Mouse (Mus musculus) MEL (cell line): ENCODE results near the gene Selenow.

ENCODE experiments used
- CTCF ChIP-seq, 3 experiments: IDR thresholded peaks in 2 of 3; conservative IDR thresholded peaks in 1 of 3; 2 replicates each; pipeline ENCODE4 v1.5.1; 2011 to 2012; ENCODE audit warnings: low read length in 3 of 3, low read depth in 2 of 3, mild to moderate bottlenecking in 2 of 3, improper control_type of control experiment in 1 of 3, inconsistent platforms in 1 of 3, mixed read lengths in 1 of 3, moderate library complexity in 1 of 3; ENCODE audit not compliant: control insufficient read depth in 1 of 3, insufficient read depth in 1 of 3, poor library complexity in 1 of 3, severe bottlenecking in 1 of 3
- E2F4 ChIP-seq: IDR thresholded peaks from 2 replicates; pipeline ENCODE4 v1.6.1; 2011; ENCODE audit warnings: low read depth, low read length, improper control_type of control experiment, borderline replicate concordance
- ETS1 ChIP-seq: IDR thresholded peaks from 2 replicates; pipeline ENCODE4 v1.6.1; 2012; ENCODE audit warnings: low read depth, mild to moderate bottlenecking, inconsistent platforms, low read length, improper control_type of control experiment, moderate library complexity
- GATA1 ChIP-seq: IDR thresholded peaks from 2 replicates; pipeline ENCODE4 v1.6.1; 2011; ENCODE audit warnings: low read depth, low read length, improper control_type of control experiment
- HCFC1 ChIP-seq: IDR thresholded peaks from 2 replicates; pipeline ENCODE4 v1.6.1; 2012; ENCODE audit warnings: low read depth, mild to moderate bottlenecking, inconsistent platforms, low read length, improper control_type of control experiment, moderate library complexity
- MEF2A ChIP-seq: IDR thresholded peaks from 2 replicates; pipeline ENCODE4 v1.6.1; 2014; ENCODE audit warnings: low read depth, mild to moderate bottlenecking, inconsistent platforms, low read length, improper control_type of control experiment; ENCODE audit not compliant: poor library complexity, insufficient replicate concordance, severe bottlenecking; ENCODE audit errors: extremely low read depth
- POLR2A ChIP-seq, 2 experiments: IDR thresholded peaks; 2 replicates each; pipeline ENCODE4 v1.6.1; 2011 to 2012; ENCODE audit warnings: low read length in 2 of 2, mild to moderate bottlenecking in 2 of 2, control low read depth in 1 of 2, improper control_type of control experiment in 1 of 2, low read depth in 1 of 2, moderate library complexity in 1 of 2; ENCODE audit not compliant: control insufficient read depth in 1 of 2, insufficient read depth in 1 of 2, poor library complexity in 1 of 2
- POLR2AphosphoS2 ChIP-seq: IDR thresholded peaks from 2 replicates; pipeline ENCODE4 v1.6.1; 2011; ENCODE audit warnings: low read length, improper control_type of control experiment
- USF2 ChIP-seq, 2 experiments: IDR thresholded peaks; 2 replicates each; pipeline ENCODE4 v1.6.1; 2011 to 2012; ENCODE audit warnings: improper control_type of control experiment in 2 of 2, low read length in 2 of 2, borderline replicate concordance in 1 of 2, inconsistent platforms in 1 of 2, low read depth in 1 of 2, mild to moderate bottlenecking in 1 of 2; ENCODE audit not compliant: insufficient read depth in 1 of 2

DNA sequence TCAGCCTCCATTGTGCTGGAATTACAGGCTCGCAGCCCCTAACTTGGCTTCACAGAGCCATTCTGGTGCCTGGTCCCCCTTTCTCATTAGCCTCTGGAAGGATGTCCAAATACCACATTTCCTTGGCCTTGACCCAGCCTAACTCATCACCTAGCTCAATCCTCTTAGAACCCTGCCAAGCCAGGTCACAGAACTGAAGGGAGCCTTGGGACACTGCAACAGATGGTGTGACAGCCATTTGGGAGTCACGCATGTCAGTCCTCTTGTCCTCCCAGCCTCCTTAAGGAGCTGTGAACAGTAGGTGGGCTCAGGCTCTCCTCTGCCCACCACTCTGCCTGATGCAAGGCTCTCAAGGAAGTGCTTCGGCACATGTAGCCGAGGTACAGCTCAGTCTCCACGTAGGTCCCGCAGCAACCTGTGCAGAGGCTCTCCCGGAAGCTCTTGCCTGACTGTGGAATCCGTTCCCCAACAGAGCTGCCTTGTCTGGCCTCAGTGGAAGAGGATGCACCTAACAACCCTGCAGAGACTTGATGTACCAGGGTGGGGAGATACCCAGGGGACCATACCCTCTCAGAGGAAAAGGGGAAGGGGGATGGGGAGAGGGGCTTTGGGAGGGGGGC lies 14.1 kb downstream of the Selenow start:
- TF ChIP-seq CTCF (IDR thresholded peaks at IDR 0.05 in 2 of 3, conservative IDR thresholded peaks at IDR 0.05 in 1 of 3; ENCODE audit: control insufficient read depth in 1 of 3, insufficient read depth in 1 of 3, low read depth in 2 of 3, low read length in 3 of 3, poor library complexity in 1 of 3, severe bottlenecking in 1 of 3) (no peak), POLR2A (IDR thresholded peaks at IDR 0.05; ENCODE audit: control insufficient read depth in 1 of 2, insufficient read depth in 1 of 2, low read depth in 1 of 2, low read length in 2 of 2, poor library complexity in 1 of 2) (no peak), GATA1 (no peak), MEF2A (no peak), POLR2AphosphoS2 (no peak), E2F4 (no peak), ETS1 (no peak), USF2 (IDR thresholded peaks at IDR 0.05; ENCODE audit: borderline replicate concordance in 1 of 2, insufficient read depth in 1 of 2, low read depth in 1 of 2, low read length in 2 of 2) (no peak), HCFC1 (no peak)
